Mouse (Mus musculus) midbrain, postnatal 0 days (tissue): ENCODE measurements around the gene Efl1. TPM values are rescaled to one million over a fixed set of nuclear protein-coding genes. Genes with fewer than 3 reads are reported as not detected.

ENCODE experiments used
- ATAC-seq: fragments of 200-750 bp; cut with Nextera tagmentation; 2 replicates; pipeline ENCODE4 v1.8.0; 2017; ENCODE audit warnings: moderate number of reproducible peaks, mild to moderate bottlenecking, moderate TSS enrichment, moderate library complexity; ENCODE audit not compliant: low FRiP score
- DNase-seq: peaks from one replicate; pipeline ENCODE4 v3.0.0-alpha.2; 2015; ENCODE audit warnings: low spot score
- H3K27ac ChIP-seq: fragments of 300-500 bp; sonication (generic); 2 replicates; pipeline ENCODE4 v1.5.1; 2014; ENCODE audit warnings: low read depth, mild to moderate bottlenecking, low read length, mixed read lengths
- H3K27me3 ChIP-seq: fragments of 300-500 bp; sonication (generic); 2 replicates; pipeline ENCODE4 v1.6.1; 2014; ENCODE audit warnings: low read length, control low read depth, mixed read lengths; ENCODE audit not compliant: insufficient read depth
- H3K36me3 ChIP-seq: fragments of 300-500 bp; sonication (generic); 2 replicates; pipeline ENCODE4 v1.6.1; 2014; ENCODE audit warnings: low read length, control low read depth, mixed read lengths; ENCODE audit not compliant: insufficient read depth
- H3K4me1 ChIP-seq: fragments of 300-500 bp; sonication (generic); 2 replicates; pipeline ENCODE4 v1.6.1; 2014; ENCODE audit warnings: mild to moderate bottlenecking, control low read depth, antibody characterized with exemption, low read length, mixed read lengths; ENCODE audit not compliant: insufficient read depth
- H3K4me2 ChIP-seq: fragments of 300-500 bp; sonication (generic); 2 replicates; pipeline ENCODE4 v1.6.1; 2014; ENCODE audit warnings: low read depth, mild to moderate bottlenecking, low read length, mixed read lengths; ENCODE audit not compliant: poor library complexity, severe bottlenecking
- H3K4me3 ChIP-seq: fragments of 300-500 bp; sonication (generic); 2 replicates; pipeline ENCODE4 v1.5.1; 2014; ENCODE audit warnings: low read depth, mild to moderate bottlenecking, low read length, moderate library complexity
- H3K9ac ChIP-seq: fragments of 300-500 bp; sonication (generic); replicated peaks from 2 replicates; pipeline ENCODE4 v1.6.1; 2014; ENCODE audit warnings: mild to moderate bottlenecking, low read length, moderate library complexity, mixed read lengths; ENCODE audit not compliant: poor library complexity, severe bottlenecking
- H3K9me3 ChIP-seq: fragments of 300-500 bp; sonication (generic); 2 replicates; pipeline ENCODE4 v1.6.1; 2016; ENCODE audit warnings: low read length, control low read depth
- CTCF ChIP-seq: IDR thresholded peaks from 2 replicates; pipeline ENCODE4 v1.5.1; 2016; ENCODE audit warnings: antibody characterized with exemption, mild to moderate bottlenecking
- WGBS: fragments of 180-500 bp; shearing (Covaris S2); extraction: QIAGEN DNeasy Blood & Tissue Kit; methylation state at CpG from one replicate; pipeline ENCODE4 v1.1.7; 2014; 5-methylcytosine and 5-hydroxymethylcytosine counted together
- polyA plus RNA-seq: library from polyadenylated mRNA; unstranded; fragments of >200 nt; fragmentation: Nextera tagmentation; extraction: Ambion mirVana; gene quantifications from 2 replicates; pipeline ENCODE4 v1.2.1, GENCODE M21; 2015
- total RNA-seq: library from RNA; depleted of rRNA; stranded (reverse); fragments of >200 nt; gene quantifications from 2 replicates; pipeline ENCODE4 v1.2.3, GENCODE M21; 2014; rRNA removed

Efl1 gene
- total and polyA plus RNA-seq, 2 experiments from 2014 or later: 10.2 to 17.5 TPM

- no peak overlapping the region for H3K27ac ChIP-seq
- no peak overlapping the region for H3K4me3 ChIP-seq
- H3K27me3 ChIP-seq: no peaks in the 10 kb centered on the region
- TF ChIP-seq CTCF: no peak
- no peaks in the 10 kb centered on the region for H3K36me3 ChIP-seq
- no peaks in the 10 kb centered on the region for H3K4me1 ChIP-seq
- H3K9me3 ChIP-seq: no peaks in the 10 kb centered on the region
- DNase-seq: no peak
- 76% methylated on average over 4 of the region's 4 CpGs for WGBS
- ATAC-seq: no peak
- no peak overlapping the region for H3K4me2 ChIP-seq
- H3K9ac ChIP-seq: no peak overlapping the region
Measured at GRCm38 (mm10) chr7:82820661-82821060, 172.2 kb downstream of the Efl1 start.

GRCm38 (mm10) chr7:82821501-82821900 lies 173.1 kb downstream of the Efl1 start:
- no peak for DNase-seq
- Histone ChIP-seq H3K9ac (no peak overlapping the region), H3K4me2 (no peak overlapping the region), H3K36me3 (no peaks in the 10 kb centered on the region), H3K27ac (no peak overlapping the region), H3K4me3 (no peak overlapping the region), H3K27me3 (no peaks in the 10 kb centered on the region), H3K4me1 (no peaks in the 10 kb centered on the region), H3K9me3 (no peaks in the 10 kb centered on the region)
- ATAC-seq: no peak
- no peak for TF ChIP-seq CTCF
- 78% methylated on average over 3 of the region's 3 CpGs for WGBS

- Histone ChIP-seq H3K27me3 (no peaks in the 10 kb centered on the region), H3K4me2 (no peak overlapping the region), H3K27ac (no peak overlapping the region), H3K9ac (no peak overlapping the region), H3K4me3 (no peak overlapping the region), H3K36me3 (no peaks in the 10 kb centered on the region), H3K9me3 (no peaks in the 10 kb centered on the region), H3K4me1 (no peaks in the 10 kb centered on the region)
- WGBS: 33% methylated on average over 1 of the region's 1 CpGs
- no peak for TF ChIP-seq CTCF
- ATAC-seq: no peak
- no peak for DNase-seq
Measured at GRCm38 (mm10) chr7:82822528-82822927, 174.1 kb downstream of the Efl1 start.

Other genes with a start within 250 kb of the Efl1 start
- 26.6 and 28.9 TPM in 2 replicates for gene Saxo2, start 86 bp upstream of the Efl1 start, total RNA-seq
- gene Saxo2, start 86 bp upstream of the Efl1 start, polyA plus RNA-seq: 42.2 and 49.2 TPM in 2 replicates
- gene Mex3b, start 218.7 kb downstream of the Efl1 start, total RNA-seq: 101 and 105 TPM in 2 replicates
- 14.5 and 17.1 TPM in 2 replicates for gene Mex3b, start 218.7 kb downstream of the Efl1 start, polyA plus RNA-seq